18 mouse cellular contexts compared by ENCODE assay signal in genomic region chr16:93450896-93451295, GRCm38 (mm10).
"Had no signal": no experiment of that assay in that cellular context is flagged by ENCODE, and none has a peak within 500 bp of the region (broad histone marks: within the 10 kb centered on the region; RNA-seq: fewer than 3 reads in every experiment).

No protein-coding gene starts in this region.

- H3K9ac ChIP-seq: lung, embryonic 14.5 days; midbrain, embryonic 13.5 days; midbrain, embryonic 15.5 days; neural tube, embryonic 13.5 days; neural tube, embryonic 15.5 days had no signal

- DNase-seq: lung, adult 18-20 months; lung, embryonic 14.5 days; lung, postnatal 10 days; lung, postnatal 4 days; retina, postnatal 1 day; right cerebral cortex, adult 18-20 months; right cerebral cortex, postnatal 25 days; right cerebral cortex, postnatal 4 days; spleen, adult 18-20 months; thymus, adult 18-20 months; thymus, postnatal 14 days; thymus, postnatal 36 days had no signal

- H3K36me3 ChIP-seq: midbrain, embryonic 10.5 days; midbrain, embryonic 13.5 days; midbrain, embryonic 15.5 days; neural tube, embryonic 13.5 days; neural tube, embryonic 15.5 days had no signal

- H3K9me3 ChIP-seq: midbrain, embryonic 10.5 days; midbrain, embryonic 13.5 days; midbrain, embryonic 15.5 days; neural tube, embryonic 13.5 days; neural tube, embryonic 15.5 days had no signal

- ATAC-seq: midbrain, embryonic 13.5 days; midbrain, embryonic 15.5 days had no signal

- H3K4me1 ChIP-seq: midbrain, embryonic 13.5 days; midbrain, embryonic 15.5 days; neural tube, embryonic 13.5 days; neural tube, embryonic 15.5 days had no signal

- H3K4me2 ChIP-seq: lung, embryonic 14.5 days; midbrain, embryonic 13.5 days; midbrain, embryonic 15.5 days; neural tube, embryonic 13.5 days; neural tube, embryonic 15.5 days had no signal

- H3K4me3 ChIP-seq: midbrain, embryonic 10.5 days; midbrain, embryonic 13.5 days; midbrain, embryonic 15.5 days; myocyte; neural tube, embryonic 13.5 days; neural tube, embryonic 15.5 days had no signal

- H3K27ac ChIP-seq: midbrain, embryonic 13.5 days; midbrain, embryonic 15.5 days; neural tube, embryonic 13.5 days; neural tube, embryonic 15.5 days had no signal

- H3K27me3 ChIP-seq: midbrain, embryonic 15.5 days had no signal
